Mouse (Mus musculus) MEL (cell line): ENCODE measurements around the gene Tmem178b. TPM values are rescaled to one million over a fixed set of nuclear protein-coding genes. Genes with fewer than 3 reads are reported as not detected.

ENCODE experiments used
- DNase-seq: peaks from one replicate; pipeline ENCODE4 v3.0.0; 2011; ENCODE audit warnings: low read depth, low spot score
- H3K27ac ChIP-seq: 2 replicates; pipeline ENCODE4 v1.5.1; 2012; ENCODE audit warnings: low read depth, mild to moderate bottlenecking, control low read depth, low read length, moderate library complexity; ENCODE audit not compliant: control insufficient read depth
- H3K27me3 ChIP-seq, 2 experiments: fragments of 150-350 bp in 1 of 2; sonication (generic) in 1 of 2; 2 replicates each; pipeline ENCODE4 v1.6.1; 2012; ENCODE audit warnings: low read length in 2 of 2, mild to moderate bottlenecking in 2 of 2, improper control_type of control experiment in 1 of 2, moderate library complexity in 1 of 2; ENCODE audit not compliant: insufficient read depth in 2 of 2, control insufficient read depth in 1 of 2
- H3K36me3 ChIP-seq, 2 experiments: 2 replicates each; pipeline ENCODE4 v1.6.1; 2012 to 2014; ENCODE audit warnings: low read length in 2 of 2, improper control_type of control experiment in 1 of 2, inconsistent platforms in 1 of 2, mild to moderate bottlenecking in 1 of 2; ENCODE audit not compliant: insufficient read depth in 2 of 2, control insufficient read depth in 1 of 2
- H3K4me1 ChIP-seq, 2 experiments: fragments of 150-350 bp in 1 of 2; sonication (generic) in 1 of 2; 2 replicates each; pipeline ENCODE4 v1.6.1; 2012; ENCODE audit warnings: low read length in 2 of 2, improper control_type of control experiment in 1 of 2, mild to moderate bottlenecking in 1 of 2; ENCODE audit not compliant: insufficient read depth in 2 of 2, control insufficient read depth in 1 of 2
- H3K4me3 ChIP-seq, 2 experiments: fragments of 150-350 bp in 1 of 2; sonication (generic) in 1 of 2; 2 replicates each; pipeline ENCODE4 v1.5.1; 2012; ENCODE audit warnings: low read depth in 2 of 2, low read length in 2 of 2, mild to moderate bottlenecking in 2 of 2, moderate library complexity in 2 of 2, control low read depth in 1 of 2, improper control_type of control experiment in 1 of 2; ENCODE audit not compliant: control insufficient read depth in 1 of 2, insufficient read depth in 1 of 2
- H3K79me2 ChIP-seq: 2 replicates; pipeline ENCODE4 v1.6.1; 2012; ENCODE audit warnings: mild to moderate bottlenecking, low read length, moderate library complexity; ENCODE audit not compliant: control insufficient read depth, poor library complexity, insufficient read depth
- H3K9ac ChIP-seq: 2 replicates; pipeline ENCODE4 v1.6.1; 2012; ENCODE audit warnings: low read depth, mild to moderate bottlenecking, control low read depth, low read length, moderate library complexity; ENCODE audit not compliant: control insufficient read depth, poor library complexity, severe bottlenecking
- H3K9me3 ChIP-seq: fragments of 150-350 bp; sonication (generic); replicated peaks from 2 replicates; pipeline ENCODE4 v1.6.1; 2012; ENCODE audit warnings: mild to moderate bottlenecking, low read length, improper control_type of control experiment, moderate library complexity; ENCODE audit not compliant: insufficient read depth
- CHD2 ChIP-seq: IDR thresholded peaks from 2 replicates; pipeline ENCODE4 v1.6.1; 2011; ENCODE audit warnings: low read length, improper control_type of control experiment
- CTCF ChIP-seq, 3 experiments: IDR thresholded peaks in 2 of 3; conservative IDR thresholded peaks in 1 of 3; 2 replicates each; pipeline ENCODE4 v1.5.1; 2011 to 2012; ENCODE audit warnings: low read length in 3 of 3, low read depth in 2 of 3, mild to moderate bottlenecking in 2 of 3, improper control_type of control experiment in 1 of 3, inconsistent platforms in 1 of 3, mixed read lengths in 1 of 3, moderate library complexity in 1 of 3; ENCODE audit not compliant: control insufficient read depth in 1 of 3, insufficient read depth in 1 of 3, poor library complexity in 1 of 3, severe bottlenecking in 1 of 3
- ELF1 ChIP-seq: IDR thresholded peaks from 2 replicates; pipeline ENCODE4 v1.6.1; 2014; ENCODE audit warnings: low read depth, mild to moderate bottlenecking, inconsistent platforms, low read length, improper control_type of control experiment, moderate library complexity
- EP300 ChIP-seq, 2 experiments: IDR thresholded peaks; 2 replicates each; pipeline ENCODE4 v1.6.1; 2011; ENCODE audit warnings: improper control_type of control experiment in 2 of 2, low read length in 2 of 2, low read depth in 1 of 2, mild to moderate bottlenecking in 1 of 2
- ETS1 ChIP-seq: IDR thresholded peaks from 2 replicates; pipeline ENCODE4 v1.6.1; 2012; ENCODE audit warnings: low read depth, mild to moderate bottlenecking, inconsistent platforms, low read length, improper control_type of control experiment, moderate library complexity
- GABPA ChIP-seq: IDR thresholded peaks from 2 replicates; pipeline ENCODE4 v1.6.1; 2012; ENCODE audit warnings: low read depth, mild to moderate bottlenecking, inconsistent platforms, low read length, improper control_type of control experiment, moderate library complexity
- GATA1 ChIP-seq: IDR thresholded peaks from 2 replicates; pipeline ENCODE4 v1.6.1; 2011; ENCODE audit warnings: low read depth, low read length, improper control_type of control experiment
- JUND ChIP-seq: IDR thresholded peaks from 2 replicates; pipeline ENCODE4 v1.6.1; 2011; ENCODE audit warnings: low read depth, mild to moderate bottlenecking, improper control_type of control experiment, low read length
- MAX ChIP-seq: IDR thresholded peaks from 2 replicates; pipeline ENCODE4 v1.6.1; 2011; ENCODE audit warnings: low read length, improper control_type of control experiment
- MAZ ChIP-seq: IDR thresholded peaks from 2 replicates; pipeline ENCODE4 v1.6.1; 2012; ENCODE audit warnings: low read depth, mild to moderate bottlenecking, inconsistent platforms, low read length, improper control_type of control experiment
- MEF2A ChIP-seq: IDR thresholded peaks from 2 replicates; pipeline ENCODE4 v1.6.1; 2014; ENCODE audit warnings: low read depth, mild to moderate bottlenecking, inconsistent platforms, low read length, improper control_type of control experiment; ENCODE audit not compliant: poor library complexity, insufficient replicate concordance, severe bottlenecking; ENCODE audit errors: extremely low read depth
- MXI1 ChIP-seq: IDR thresholded peaks from 2 replicates; pipeline ENCODE4 v1.6.1; 2011; ENCODE audit warnings: mild to moderate bottlenecking, low read depth, low read length, improper control_type of control experiment
- MYB ChIP-seq: IDR thresholded peaks from 2 replicates; pipeline ENCODE4 v1.6.1; 2011; ENCODE audit warnings: mild to moderate bottlenecking, low read depth, low read length, improper control_type of control experiment
- MYC ChIP-seq: IDR thresholded peaks from 2 replicates; pipeline ENCODE4 v1.6.1; 2011; ENCODE audit warnings: low read depth, mild to moderate bottlenecking, low read length, improper control_type of control experiment, moderate library complexity
- POLR2A ChIP-seq, 2 experiments: IDR thresholded peaks; 2 replicates each; pipeline ENCODE4 v1.6.1; 2011 to 2012; ENCODE audit warnings: low read length in 2 of 2, mild to moderate bottlenecking in 2 of 2, control low read depth in 1 of 2, improper control_type of control experiment in 1 of 2, low read depth in 1 of 2, moderate library complexity in 1 of 2; ENCODE audit not compliant: control insufficient read depth in 1 of 2, insufficient read depth in 1 of 2, poor library complexity in 1 of 2
- POLR2AphosphoS2 ChIP-seq: IDR thresholded peaks from 2 replicates; pipeline ENCODE4 v1.6.1; 2011; ENCODE audit warnings: low read length, improper control_type of control experiment
- POLR2AphosphoS5 ChIP-seq: IDR thresholded peaks from 2 replicates; pipeline ENCODE4 v1.6.1; 2012; ENCODE audit warnings: low read depth, borderline replicate concordance, mild to moderate bottlenecking, inconsistent platforms, low read length, moderate library complexity, mixed read lengths
- RCOR1 ChIP-seq: IDR thresholded peaks from 2 replicates; pipeline ENCODE4 v1.6.1; 2012; ENCODE audit warnings: low read depth, mild to moderate bottlenecking, inconsistent platforms, low read length, improper control_type of control experiment
- SIN3A ChIP-seq: IDR thresholded peaks from 2 replicates; pipeline ENCODE4 v1.6.1; 2012; ENCODE audit warnings: low read length, improper control_type of control experiment, inconsistent platforms
- TAL1 ChIP-seq: IDR thresholded peaks from 2 replicates; pipeline ENCODE4 v1.6.1; 2012; ENCODE audit warnings: mild to moderate bottlenecking, inconsistent platforms, low read length, moderate library complexity, mixed read lengths
- TCF12 ChIP-seq: IDR thresholded peaks from 2 replicates; pipeline ENCODE4 v1.6.1; 2014; ENCODE audit warnings: low read depth, mild to moderate bottlenecking, inconsistent platforms, low read length, improper control_type of control experiment, moderate library complexity
- USF1 ChIP-seq: IDR thresholded peaks from 2 replicates; pipeline ENCODE4 v1.6.1; 2014; ENCODE audit warnings: low read depth, mild to moderate bottlenecking, inconsistent platforms, low read length, improper control_type of control experiment, moderate library complexity
- ZKSCAN1 ChIP-seq: IDR thresholded peaks from 2 replicates; pipeline ENCODE4 v1.6.1; 2012; ENCODE audit warnings: low read depth, mild to moderate bottlenecking, inconsistent platforms, low read length, improper control_type of control experiment, moderate library complexity
- ZMIZ1 ChIP-seq: IDR thresholded peaks from 2 replicates; pipeline ENCODE4 v1.6.1; 2012; ENCODE audit warnings: low read depth, mild to moderate bottlenecking, inconsistent platforms, low read length, improper control_type of control experiment, moderate library complexity
- polyA plus RNA-seq, 2 experiments: library from polyadenylated mRNA; stranded (reverse) in 1 of 2; unstranded in 1 of 2; fragments of >175 nt in 1 of 2; fragments of >200 nt in 1 of 2; gene quantifications; 2 replicates each; pipeline versions ENCODE4 v1.2.1 to v1.2.4; 2012; ENCODE audit warnings: low replicate concordance in 2 of 2, low read depth in 1 of 2; ENCODE audit not compliant: insufficient read length in 2 of 2, insufficient read depth in 1 of 2, missing spikeins in 1 of 2
- total RNA-seq: library from RNA; depleted of rRNA; stranded (reverse); fragments of 300-350 nt; gene quantifications from 2 replicates; pipeline ENCODE4 v1.2.3, GENCODE M21; 2012

Tmem178b gene
- total and polyA plus RNA-seq, 3 experiments = not detected

- Histone ChIP-seq H3K9ac (no peak overlapping the region), H3K9me3 (no peaks in the 10 kb centered on the region), H3K4me3 (no peak overlapping the region), H3K36me3 (no peaks in the 10 kb centered on the region), H3K27me3 (no peaks in the 10 kb centered on the region), H3K4me1 (no peaks in the 10 kb centered on the region), H3K79me2 (no peaks in the 10 kb centered on the region), H3K27ac (no peak overlapping the region)
- no peak for TF ChIP-seq MXI1
- TF ChIP-seq ELF1 = no peak
- TF ChIP-seq MYB = no peak
- TF ChIP-seq RCOR1 = no peak
- no peak for TF ChIP-seq MYC
- no peak for TF ChIP-seq JUND
- no peak for TF ChIP-seq SIN3A
- no peak for TF ChIP-seq ZMIZ1
- TF ChIP-seq ZKSCAN1 = no peak
- DNase-seq = no peak
These were observed 225.4 kb downstream of the Tmem178b start for GRCm38 (mm10) chr6:40098498-40098897.

- DNase-seq = no peak
- H3K79me2 ChIP-seq = no peaks in the 10 kb centered on the region
These were observed 228.7 kb downstream of the Tmem178b start for GRCm38 (mm10) chr6:40101785-40102184.

More at GRCm38 (mm10) chr6:40101785-40102184, 228.7 kb downstream of the Tmem178b start:
- Histone ChIP-seq H3K4me3 (no peak overlapping the region), H3K4me1 (no peaks in the 10 kb centered on the region), H3K9me3 (no peaks in the 10 kb centered on the region), H3K9ac (no peak overlapping the region), H3K36me3 (no peaks in the 10 kb centered on the region), H3K27ac (no peak overlapping the region), H3K27me3 (no peaks in the 10 kb centered on the region)
- TF ChIP-seq GABPA (no peak), MYC (no peak), USF1 (no peak), TAL1 (no peak), POLR2A (IDR thresholded peaks at IDR 0.05; ENCODE audit: control insufficient read depth in 1 of 2, insufficient read depth in 1 of 2, low read depth in 1 of 2, low read length in 2 of 2, poor library complexity in 1 of 2) (no peak), GATA1 (no peak), MAZ (no peak), MEF2A (no peak), MAX (no peak), POLR2AphosphoS5 (no peak), CTCF (IDR thresholded peaks at IDR 0.05 in 2 of 3, conservative IDR thresholded peaks at IDR 0.05 in 1 of 3; ENCODE audit: control insufficient read depth in 1 of 3, insufficient read depth in 1 of 3, low read depth in 2 of 3, low read length in 3 of 3, poor library complexity in 1 of 3, severe bottlenecking in 1 of 3) (no peak), JUND (no peak), TCF12 (no peak), EP300 (IDR thresholded peaks at IDR 0.05; ENCODE audit: low read depth in 1 of 2, low read length in 2 of 2) (no peak), POLR2AphosphoS2 (no peak), RCOR1 (no peak), ETS1 (no peak), CHD2 (no peak)
